Mouse (Mus musculus): Measurements from ENCODE around the gene BC017158. TPM values are rescaled to one million over a fixed set of nuclear protein-coding genes. Genes with fewer than 3 reads are reported as not detected.
A peak's percentile ranks its signal among the peaks of the same experiment; 100 is the strongest.
"Not testable (repeated sequence)": the region's sequence is repeated elsewhere in the genome, so short reads cannot be mapped to it uniquely, and the experiment has no call there.

Gene BC017158
- polyA plus RNA-seq (2017; shearing (Covaris generic)): 10 to 100 TPM in 1 of 2 experiments, 1 to 10 TPM in 1; 7.8 to 10.1 TPM

DNA sequence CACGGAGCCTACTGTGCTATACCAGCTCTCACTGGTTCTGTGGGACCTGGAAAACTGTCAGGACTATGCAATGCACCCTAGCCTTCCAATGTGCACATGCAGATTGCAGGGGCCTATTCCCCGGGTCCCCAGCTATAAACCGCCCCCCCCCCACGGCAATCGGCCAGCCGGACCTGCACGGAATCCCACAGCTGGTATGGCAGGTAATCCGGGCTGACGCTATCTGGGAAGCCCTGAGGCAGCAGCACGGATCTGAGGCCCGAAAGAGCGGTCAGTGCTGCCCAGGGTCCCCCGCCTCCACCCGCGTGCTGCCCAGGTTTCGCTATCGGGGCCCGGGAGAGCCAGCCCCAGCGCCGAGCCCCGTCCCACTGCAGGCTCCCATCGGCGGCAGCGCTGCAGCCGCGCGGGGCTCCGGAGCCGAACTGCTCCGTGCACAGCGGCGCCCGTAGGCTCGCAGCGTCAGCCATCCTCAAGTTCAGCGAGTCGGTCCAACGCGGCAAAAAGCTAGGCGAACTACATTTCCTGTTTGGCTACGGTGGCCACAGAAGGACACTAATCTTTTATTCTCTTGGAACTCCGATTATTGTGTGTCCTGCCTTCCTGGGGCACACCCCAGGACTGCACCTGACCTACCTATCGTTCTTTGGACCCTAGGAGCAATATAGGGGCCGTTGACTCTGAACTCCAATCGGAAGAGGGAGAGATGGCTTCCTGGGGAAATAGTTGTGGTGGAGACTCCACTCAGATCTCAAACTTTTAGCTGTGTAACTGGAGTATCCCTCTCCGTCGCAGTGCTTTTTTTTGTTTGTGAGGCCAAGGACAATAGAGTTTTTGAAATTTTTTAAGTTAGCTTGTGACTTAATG, at the start of gene BC017158:
BC017158 (minus strand) TSS at position 554 of the 864 bp plus-strand sequence.
- peak; percentile 77 for ATAC-seq

DNA sequence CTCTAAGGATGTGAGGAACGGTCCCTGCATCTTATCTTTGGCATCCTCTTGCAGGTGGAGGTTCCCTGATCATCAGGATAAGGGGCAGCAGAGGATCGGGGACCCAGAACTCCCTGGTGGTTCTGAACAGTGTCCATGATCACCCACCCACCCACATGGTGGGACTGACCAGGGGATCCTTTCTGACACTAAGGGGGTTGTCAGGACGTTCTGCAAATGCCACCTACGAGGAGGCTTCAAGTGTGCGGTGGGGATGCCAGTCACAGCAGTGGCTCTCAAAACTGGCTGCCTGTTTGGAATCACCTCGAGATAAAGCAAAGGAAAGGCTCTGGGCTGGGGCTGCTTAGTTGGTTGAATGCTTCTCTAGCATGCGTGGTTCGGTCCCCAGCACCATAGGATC, 49.0 kb upstream of the BC017158 start:
- no peak for ATAC-seq

- peak; percentile 28 for ATAC-seq
Observed at GRCm38 (mm10) chr7:128346522-128346921, 48.6 kb upstream of the BC017158 start.

DNA sequence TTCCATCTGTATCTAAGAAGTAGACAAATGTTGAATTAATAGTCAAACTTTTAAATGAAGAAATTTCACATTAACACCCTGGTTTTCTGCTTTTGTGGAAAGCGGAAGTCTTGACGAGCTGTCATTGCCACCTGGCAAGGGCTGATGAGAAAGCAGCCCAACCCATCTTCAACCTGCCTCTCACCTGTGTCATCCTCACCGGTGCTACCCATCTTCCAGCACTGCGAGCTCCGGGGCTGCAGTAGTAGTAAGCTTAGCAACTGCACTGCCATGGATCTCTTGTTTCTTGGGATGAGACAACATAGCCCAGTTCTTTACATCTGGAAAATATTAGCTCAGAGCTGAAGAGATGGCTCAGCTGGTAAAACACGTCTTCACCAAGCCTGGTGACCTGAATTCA, 47.7 kb upstream of the BC017158 start:
- ATAC-seq: no peak

- no peak for ATAC-seq
Observed at GRCm38 (mm10) chr7:128344928-128345653, 47.1 kb upstream of the BC017158 start.

DNA sequence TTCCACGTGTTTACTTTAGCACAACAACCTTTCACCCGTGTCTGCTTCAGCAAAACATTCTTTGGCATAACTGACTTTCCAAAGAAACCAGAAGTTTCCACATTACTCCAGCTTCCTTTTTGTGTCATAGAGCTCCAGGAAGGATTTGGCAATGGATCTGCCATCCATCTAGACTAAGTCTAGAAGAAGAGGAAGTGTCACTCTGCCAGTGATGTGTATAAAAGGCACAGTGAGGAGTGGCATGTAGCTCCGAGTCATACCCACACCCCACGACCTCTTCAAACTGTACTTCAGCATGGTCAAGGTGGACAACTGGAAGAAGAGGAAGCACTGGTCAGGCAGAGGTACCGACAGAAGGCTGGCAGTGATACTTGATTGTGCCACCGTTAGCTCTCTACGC, 46.5 kb upstream of the BC017158 start:
- ATAC-seq: no peak

DNA sequence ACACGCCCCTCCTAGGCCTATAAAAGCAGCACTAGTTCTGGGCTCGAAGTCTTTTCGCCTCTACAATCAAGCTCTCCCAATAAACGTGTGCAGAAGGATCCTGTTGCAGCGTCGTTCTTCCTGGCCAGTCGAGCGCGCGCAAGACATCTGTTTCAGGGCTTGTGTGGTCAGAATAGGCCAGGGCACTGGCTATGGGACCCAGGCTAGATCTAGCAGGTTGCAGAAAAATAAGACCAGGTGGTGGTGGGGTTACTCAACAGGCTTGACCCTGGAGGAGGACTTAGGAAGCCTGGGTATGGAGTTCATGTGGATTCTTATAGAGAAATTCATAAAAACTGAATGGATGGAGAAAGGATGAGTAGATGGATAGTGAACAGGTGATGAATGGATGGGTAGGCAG, 44.7 kb upstream of the BC017158 start:
- ATAC-seq: not testable (repeated sequence)

GRCm38 (mm10) chr7:128340321-128340720, 42.4 kb upstream of the BC017158 start:
- ATAC-seq: not testable (repeated sequence)

DNA sequence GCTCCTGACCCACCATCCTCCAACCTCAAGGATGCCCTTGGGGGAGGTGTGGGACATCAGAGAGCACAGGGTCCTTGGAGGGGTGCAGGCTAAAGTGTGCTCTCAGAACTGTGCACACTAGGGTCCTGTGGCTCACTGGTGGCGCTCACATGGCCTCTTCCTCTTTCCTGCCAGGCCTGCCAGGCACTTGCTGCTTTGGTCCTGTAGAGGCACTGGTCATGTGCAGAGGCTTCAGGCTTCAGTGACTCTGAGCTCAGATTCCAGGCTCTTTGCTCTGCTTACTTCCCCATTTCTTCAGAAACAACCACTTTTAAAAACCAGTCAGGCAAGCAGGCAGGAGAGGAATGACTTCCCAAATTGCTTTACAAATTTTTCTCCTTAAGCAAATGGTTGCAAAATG, 34.9 kb upstream of the BC017158 start:
- ATAC-seq: no peak

GRCm38 (mm10) chr7:128330981-128331380, 33.0 kb upstream of the BC017158 start:
- ATAC-seq: no peak

DNA sequence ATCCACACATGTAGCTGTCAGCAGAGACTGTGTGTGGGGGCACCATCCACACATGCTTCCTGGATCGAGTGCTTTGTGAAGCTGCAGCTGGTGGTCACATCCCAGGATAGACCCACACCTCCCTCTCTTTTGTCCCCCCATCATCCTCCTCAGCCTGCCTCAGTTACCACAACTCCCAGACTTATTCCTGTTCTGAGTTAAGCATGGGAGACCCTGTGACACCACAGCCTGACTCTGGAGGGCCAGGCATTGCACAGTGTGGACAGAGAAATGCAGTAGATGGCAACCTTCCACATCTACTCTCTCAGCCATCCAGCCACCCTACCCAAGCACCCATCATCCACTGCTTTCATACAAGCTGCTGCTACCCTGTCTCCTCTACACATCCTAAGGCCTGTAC, 27.0 kb upstream of the BC017158 start:
- ATAC-seq: no peak

DNA sequence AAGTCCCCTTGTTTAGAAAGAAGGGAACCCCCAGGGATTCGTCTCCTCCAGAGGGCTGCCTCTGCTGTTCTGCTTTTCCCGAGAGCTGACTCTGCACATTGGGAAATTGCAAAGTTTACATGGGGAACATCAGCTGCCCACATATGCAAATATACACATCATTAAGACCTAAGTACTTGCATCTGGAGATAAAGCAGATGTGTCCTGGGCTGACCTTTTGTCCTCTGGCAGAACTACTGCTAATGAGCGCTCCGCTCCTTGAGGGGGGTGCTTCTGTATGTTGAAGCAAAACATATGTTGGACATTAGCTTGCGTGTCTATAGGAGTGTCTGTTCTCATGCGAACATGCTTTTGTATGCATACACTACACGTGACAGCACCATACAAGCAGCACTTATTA, 23.3 kb upstream of the BC017158 start:
- ATAC-seq: no peak

DNA sequence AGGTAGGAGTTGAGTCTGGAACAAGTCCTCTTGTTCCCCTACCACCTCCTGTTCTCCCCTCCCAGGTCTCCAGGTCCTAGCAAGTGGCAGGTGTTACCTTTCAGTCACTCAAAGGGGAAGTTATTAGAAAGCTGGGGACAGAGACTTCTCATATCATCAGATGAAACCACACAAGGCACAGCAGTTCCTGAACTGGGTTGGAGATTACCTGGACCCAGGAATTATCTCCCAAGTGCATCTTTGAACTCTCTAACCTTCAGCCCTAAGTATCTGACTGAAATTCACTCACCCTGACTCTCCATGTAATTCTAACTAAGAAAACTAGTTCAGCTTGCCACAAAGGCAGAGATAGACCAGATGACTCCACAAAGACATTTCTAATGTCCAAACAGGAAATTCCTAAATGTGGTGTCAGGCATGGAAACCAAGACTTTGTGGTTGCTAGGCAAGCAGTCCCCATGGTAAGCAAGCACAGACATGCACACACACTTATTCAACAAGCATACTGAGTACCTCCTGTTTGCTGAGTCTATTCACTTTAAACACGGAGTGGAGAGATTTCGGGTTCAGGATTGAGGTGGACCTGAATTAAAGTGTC, 22.3 kb upstream of the BC017158 start:
- no peak for ATAC-seq

GRCm38 (mm10) chr7:128319140-128319539, 21.2 kb upstream of the BC017158 start:
- no peak for ATAC-seq

DNA sequence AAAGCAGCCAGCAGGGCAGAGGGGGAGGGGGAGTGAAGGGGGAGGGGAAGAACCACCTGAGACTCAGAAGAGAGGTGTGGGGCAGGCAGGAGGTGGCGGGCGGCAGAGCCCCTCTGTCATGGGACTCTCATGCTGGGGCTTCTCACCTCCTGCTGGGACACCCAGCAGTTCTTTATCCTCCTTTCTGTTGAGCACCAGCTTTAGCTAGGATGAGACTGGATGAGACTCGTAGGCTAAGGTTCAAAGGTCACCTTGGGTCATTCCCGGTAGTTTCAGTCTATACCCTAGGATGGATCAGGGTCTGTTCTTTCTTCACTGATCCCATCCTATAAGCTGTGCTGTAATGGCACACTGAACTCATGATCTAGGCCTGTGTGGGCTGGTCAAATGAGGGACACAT, 19.0 kb upstream of the BC017158 start:
- ATAC-seq: no peak

DNA sequence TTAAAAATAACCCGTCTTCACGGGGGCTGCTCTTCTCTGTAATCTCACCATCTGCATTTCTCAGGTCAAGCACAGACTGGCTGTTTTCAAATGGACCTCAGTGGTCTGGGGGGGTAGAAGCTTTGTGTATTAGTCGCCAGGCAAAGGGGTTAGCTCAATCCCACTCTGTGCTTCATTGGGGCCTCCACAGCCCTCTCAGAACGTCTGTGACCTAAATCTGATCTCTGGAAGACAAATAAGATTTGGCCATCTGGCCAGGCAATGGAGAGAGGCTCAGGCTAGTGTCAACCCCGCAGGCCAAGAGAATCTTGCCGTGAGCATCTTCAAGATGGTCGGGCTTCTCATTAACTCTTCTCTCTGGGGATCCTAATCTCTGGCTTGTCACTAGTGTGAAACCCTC, 16.5 kb upstream of the BC017158 start:
- no peak for ATAC-seq

DNA sequence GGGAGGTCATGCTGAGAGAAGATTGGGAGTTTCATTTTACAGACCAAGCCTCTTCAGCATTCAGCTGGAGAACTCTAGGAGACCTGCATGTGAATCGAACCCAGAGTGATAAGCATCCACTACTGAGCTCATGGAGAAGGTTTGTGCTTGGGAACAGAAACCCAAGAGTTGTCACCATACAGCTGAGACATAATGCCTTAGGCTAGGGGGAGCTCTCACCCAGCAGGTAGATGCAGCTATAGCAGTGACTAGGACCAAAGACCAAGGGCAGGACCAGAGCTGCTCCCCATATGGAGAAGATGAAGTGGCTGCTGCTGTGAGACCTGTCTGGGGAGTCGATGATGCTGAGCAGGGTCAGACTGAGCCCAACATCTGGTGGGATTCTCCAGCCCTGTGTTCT, 15.6 kb upstream of the BC017158 start:
- ATAC-seq: no peak

DNA sequence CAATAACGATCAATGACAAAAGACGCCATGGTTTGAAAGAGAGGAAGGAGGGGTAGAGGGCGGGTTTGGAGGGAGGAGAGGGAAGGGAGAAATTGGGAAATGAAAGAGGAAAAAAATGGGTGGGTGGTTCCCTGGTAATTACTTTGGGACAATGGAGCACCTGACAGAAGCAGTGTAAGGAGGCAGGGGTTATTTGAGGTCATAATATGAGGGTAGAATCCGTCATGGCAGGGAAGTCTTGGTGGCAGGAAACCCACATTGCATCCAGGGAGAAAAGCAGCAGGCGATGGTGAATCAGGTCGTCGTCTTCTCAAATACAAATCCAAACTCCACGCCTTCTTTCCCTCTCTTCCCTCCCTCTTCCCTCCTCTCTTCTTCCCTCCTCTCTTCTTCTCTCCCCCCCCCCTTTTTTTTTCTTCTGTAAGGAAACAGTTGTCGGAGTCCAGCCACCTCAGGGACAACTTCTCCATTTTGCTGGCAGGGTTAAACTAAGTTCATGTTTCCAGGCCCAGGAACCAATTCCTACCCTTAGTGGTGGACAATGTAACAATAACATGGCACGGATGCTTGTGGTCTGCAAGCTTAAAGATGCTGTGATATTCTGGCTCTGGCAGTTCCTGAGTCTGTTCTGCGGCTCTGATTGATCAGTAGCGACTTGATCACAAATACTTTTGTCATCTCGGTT, 14.5 kb upstream of the BC017158 start:
- no peak for ATAC-seq

DNA sequence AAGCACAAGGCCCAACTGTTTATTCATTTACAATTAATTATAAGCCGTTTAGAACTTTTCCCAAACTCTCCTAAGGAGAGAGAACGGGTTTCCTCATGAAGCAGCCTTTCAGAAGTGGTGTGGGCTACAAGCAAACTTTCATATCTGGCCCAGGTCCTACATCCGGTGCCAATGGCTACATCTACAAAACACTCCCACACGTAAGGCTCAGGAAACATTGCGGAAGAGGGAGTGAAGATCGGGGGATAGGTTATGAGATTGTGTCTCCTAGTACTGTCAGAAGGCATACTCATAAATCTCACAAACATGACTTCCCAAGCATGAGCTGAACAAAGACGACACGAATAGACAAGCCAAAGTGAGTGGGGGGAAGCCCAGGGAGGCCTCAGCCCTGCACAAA, 13.8 kb upstream of the BC017158 start:
- no peak for ATAC-seq

DNA sequence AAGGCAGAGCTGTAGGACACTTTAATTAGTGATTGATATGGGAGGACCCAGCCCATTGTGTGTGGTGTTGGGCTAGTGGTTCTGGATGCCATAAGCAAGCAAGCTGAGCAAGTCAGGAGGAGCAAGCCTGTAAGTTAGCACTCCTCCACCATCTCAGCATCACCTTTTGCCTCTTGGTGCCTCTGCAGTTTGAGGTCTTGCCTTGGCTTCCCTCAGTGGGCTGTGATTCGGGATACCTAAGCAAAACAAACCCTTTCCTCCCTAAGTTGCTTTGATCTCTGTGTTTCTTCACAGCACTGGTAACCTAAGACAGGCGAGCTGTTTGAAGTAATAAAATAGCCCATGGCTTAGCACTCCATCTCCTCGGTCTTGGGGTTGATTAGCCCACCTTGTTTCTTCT, 13.3 kb upstream of the BC017158 start:
- ATAC-seq: no peak

GRCm38 (mm10) chr7:128310229-128310688, 12.3 kb upstream of the BC017158 start:
- no peak for ATAC-seq

DNA sequence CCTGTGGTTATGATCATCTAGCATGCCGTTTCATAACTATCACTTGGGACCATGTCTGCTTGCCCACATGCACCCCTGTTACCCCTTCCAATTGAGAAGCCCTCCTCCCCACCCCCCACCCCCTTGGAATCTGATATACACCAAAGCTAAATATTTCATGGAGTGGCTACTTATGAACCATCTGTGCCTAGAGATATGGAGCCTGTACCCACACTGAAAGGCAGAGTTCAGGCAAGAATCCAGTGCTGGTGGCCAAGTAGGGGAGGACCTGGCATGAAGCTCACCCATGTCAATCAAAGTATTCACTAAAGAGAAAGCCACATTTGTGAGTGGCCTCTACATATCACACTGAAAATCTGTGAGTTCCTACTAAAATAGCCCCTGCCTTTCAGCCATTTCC, 11.8 kb upstream of the BC017158 start:
- no peak for ATAC-seq

DNA sequence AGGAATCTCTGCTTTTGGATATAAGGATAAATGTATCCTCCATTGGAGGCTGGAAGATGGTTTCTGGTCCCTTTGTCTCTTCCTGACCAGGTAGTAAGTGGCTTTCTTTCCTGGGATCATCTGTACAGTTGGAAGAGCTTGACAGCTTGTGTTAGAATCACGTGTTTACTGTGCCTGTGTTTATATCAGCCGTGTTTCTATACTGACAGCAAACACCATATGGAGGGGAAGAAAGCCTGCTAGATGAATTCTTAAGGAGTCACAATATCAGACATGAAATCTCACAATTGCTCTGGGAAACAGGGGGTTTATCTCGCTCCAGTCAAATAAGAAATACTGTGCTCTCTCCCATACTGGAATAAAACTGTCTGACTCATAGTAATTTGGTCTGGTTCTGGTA, 11.2 kb upstream of the BC017158 start:
- no peak for ATAC-seq

Measured in activated CD4-positive, CD25-positive, alpha-beta regulatory T cell, adult 4 months (primary cell).